Mouse (Mus musculus) left cerebral cortex, postnatal 10 days (tissue): ENCODE data around the gene Asna1. TPM values are rescaled to one million over a fixed set of nuclear protein-coding genes. Genes with fewer than 3 reads are reported as not detected.

ENCODE experiments used
- DNase-seq, 2 experiments: peaks; one replicate each; pipeline ENCODE4 v3.0.0; 2021 to 2022; ENCODE audit warnings: low spot score in 2 of 2, mixed read lengths in 1 of 2; ENCODE audit errors: extremely low spot score in 1 of 2
- intact Hi-C: fragments of 180-260 bp; cut with DNase I; formaldehyde crosslinking; loops from one replicate; pipeline ENCODE4 v1.15.1; 2025
- total RNA-seq, 2 experiments: library from RNA; stranded (reverse); gene quantifications; 2 replicates each; pipeline ENCODE4 v1.2.3; 2021

Gene Asna1
- total RNA-seq, 2 experiments from 2014 or later = 111 to 113 TPM

- DNase-seq = peak; percentile 88 to 94
- intact Hi-C loops = no loop called here
These were observed 27.3 kb downstream of the Asna1 start for GRCm38 (mm10) chr8:84997649-84998295.

- intact Hi-C loops = no loop called here
- DNase-seq = no peak
These were observed 28.1 kb downstream of the Asna1 start for GRCm38 (mm10) chr8:84996978-84997377.

GRCm38 (mm10) chr8:84995680-84996079 is 29.4 kb downstream of the Asna1 start:
- DNase-seq = no peak
- intact Hi-C loops = no loop called here

GRCm38 (mm10) chr8:84994375-84994774 is 30.7 kb downstream of the Asna1 start:
- intact Hi-C loops = no loop called here

GRCm38 (mm10) chr8:84990836-84991235 is 34.2 kb downstream of the Asna1 start:
- DNase-seq = no peak

More at GRCm38 (mm10) chr8:84994375-84994774, 30.7 kb downstream of the Asna1 start:
- DNase-seq = no peak

GRCm38 (mm10) chr8:84990349-84990748 is 34.7 kb downstream of the Asna1 start, which contains the start of gene Hook2:
TSS of gene Hook2 (plus strand) at chr8:84990603.
- intact Hi-C loops = loop anchor here (1.0 kb wide), 1 partner anchor 15 kb away; no protein-coding TSS in a partner anchor

More at GRCm38 (mm10) chr8:84990836-84991235, 34.2 kb downstream of the Asna1 start:
- intact Hi-C loops = loop anchor here (1.0 kb wide), 1 partner anchor 16 kb away; no protein-coding TSS in a partner anchor

GRCm38 (mm10) chr8:84989810-84990209 is 35.3 kb downstream of the Asna1 start:
- DNase-seq = peak; percentile 90 to 92
- intact Hi-C loops = loop anchor here (1.0 kb wide), 1 partner anchor 15 kb away; no protein-coding TSS in a partner anchor

More at GRCm38 (mm10) chr8:84990349-84990748, 34.7 kb downstream of the Asna1 start, which contains the start of gene Hook2:
- DNase-seq = peak; percentile 97

GRCm38 (mm10) chr8:84989311-84989731 is 35.8 kb downstream of the Asna1 start:
- intact Hi-C loops = no loop called here
- DNase-seq = peak in 1 of 2 experiments; percentile 64

- no peak for DNase-seq
- intact Hi-C loops = no loop called here
These were observed 37.2 kb downstream of the Asna1 start for GRCm38 (mm10) chr8:84987903-84988302.

GRCm38 (mm10) chr8:84987388-84987787 is 37.7 kb downstream of the Asna1 start:
- intact Hi-C loops = no loop called here
- no peak for DNase-seq

- no peak for DNase-seq
- intact Hi-C loops = no loop called here
These were observed 38.6 kb downstream of the Asna1 start for GRCm38 (mm10) chr8:84986379-84986945.

GRCm38 (mm10) chr8:84985684-84986378 is 39.2 kb downstream of the Asna1 start:
- peak; percentile 88 to 97 for DNase-seq
- intact Hi-C loops = no loop called here

GRCm38 (mm10) chr8:84985049-84985683 is 39.9 kb downstream of the Asna1 start:
- DNase-seq = peak in 1 of 2 experiments; percentile 74
- intact Hi-C loops = no loop called here

- peak in 1 of 2 experiments; percentile 84 for DNase-seq
- intact Hi-C loops = no loop called here
These were observed 40.6 kb downstream of the Asna1 start for GRCm38 (mm10) chr8:84984294-84985048.

- intact Hi-C loops = no loop called here
- no peak for DNase-seq
These were observed 42.5 kb downstream of the Asna1 start for GRCm38 (mm10) chr8:84982499-84983011.

GRCm38 (mm10) chr8:84981644-84982498 is 43.2 kb downstream of the Asna1 start:
- intact Hi-C loops = no loop called here
- no peak for DNase-seq

- intact Hi-C loops = no loop called here
- peak; percentile 71 to 92 for DNase-seq
These were observed 44.3 kb downstream of the Asna1 start for GRCm38 (mm10) chr8:84980622-84981358.
